Mouse (Mus musculus) 3T3-L1 (cell line): ENCODE measurements around the gene Glycam1.
"Not testable (repeated sequence)": the region's sequence is repeated elsewhere in the genome, so short reads cannot be mapped to it uniquely, and the experiment has no call there.

Source experiments
- DNase-seq: peaks from one replicate; pipeline ENCODE4 v3.0.0-alpha.2; 2015; ENCODE audit warnings: low read depth, low spot score

The Glycam1 gene

GRCm38 (mm10) chr15:103564981-103565380 is at the start of gene Glycam1:
Gene Glycam1, minus strand, starts transcription at chr15:103565081.
- DNase-seq: no peak

- no peak for DNase-seq
Observed at GRCm38 (mm10) chr15:103604481-103604880, 39.6 kb upstream of the Glycam1 start.

DNA sequence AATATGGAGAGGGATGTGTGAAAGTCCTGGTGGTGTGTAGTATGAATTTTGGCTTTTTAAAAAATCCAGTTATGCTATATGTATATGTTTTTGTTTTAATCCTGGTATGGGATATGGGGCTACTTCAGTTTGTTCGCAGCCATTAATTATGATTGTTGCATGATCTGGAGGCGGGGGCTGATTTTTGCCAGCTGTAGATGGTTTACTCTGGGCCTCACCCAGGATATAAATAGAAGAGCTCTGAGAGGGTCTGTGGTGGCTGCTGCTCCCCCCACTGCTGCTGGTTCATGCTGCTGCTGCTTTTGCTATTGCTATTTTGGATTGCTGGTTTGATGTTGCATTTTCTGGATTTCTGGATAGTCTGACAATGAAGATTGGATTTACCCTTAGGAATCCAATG is 25.9 kb upstream of the Glycam1 start:
- no peak for DNase-seq

- not testable (repeated sequence) for DNase-seq
Observed at GRCm38 (mm10) chr15:103587752-103588151, 22.9 kb upstream of the Glycam1 start.

- DNase-seq: no peak
Observed at GRCm38 (mm10) chr15:103585876-103586275, 21.0 kb upstream of the Glycam1 start.

GRCm38 (mm10) chr15:103552096-103552690 is 12.7 kb downstream of the Glycam1 start:
- DNase-seq: peak; percentile 88

DNA sequence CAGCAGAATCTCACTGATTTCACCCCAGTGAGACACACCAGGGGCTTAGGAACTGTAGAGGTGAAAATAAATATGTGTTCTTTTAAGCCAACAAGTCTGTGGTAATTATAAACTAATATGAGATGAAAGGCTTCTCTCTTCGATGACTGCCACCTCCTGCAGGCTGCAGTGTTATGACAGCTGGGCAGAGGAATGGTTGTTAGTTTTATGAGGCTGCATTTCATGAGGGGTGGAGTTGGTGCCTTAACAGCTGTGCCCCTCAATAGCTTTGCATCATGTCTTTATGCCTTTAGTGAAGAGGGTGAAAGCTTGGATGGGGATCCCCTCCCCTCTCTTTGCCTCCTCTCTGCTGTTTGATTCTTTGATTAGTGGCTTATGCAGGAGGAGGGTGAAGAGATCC is 13.8 kb downstream of the Glycam1 start:
- no peak for DNase-seq

GRCm38 (mm10) chr15:103549475-103549874 is 15.4 kb downstream of the Glycam1 start:
- DNase-seq: no peak

- DNase-seq: peak; percentile 12
Observed at GRCm38 (mm10) chr15:103547983-103548382, 16.9 kb downstream of the Glycam1 start.

DNA sequence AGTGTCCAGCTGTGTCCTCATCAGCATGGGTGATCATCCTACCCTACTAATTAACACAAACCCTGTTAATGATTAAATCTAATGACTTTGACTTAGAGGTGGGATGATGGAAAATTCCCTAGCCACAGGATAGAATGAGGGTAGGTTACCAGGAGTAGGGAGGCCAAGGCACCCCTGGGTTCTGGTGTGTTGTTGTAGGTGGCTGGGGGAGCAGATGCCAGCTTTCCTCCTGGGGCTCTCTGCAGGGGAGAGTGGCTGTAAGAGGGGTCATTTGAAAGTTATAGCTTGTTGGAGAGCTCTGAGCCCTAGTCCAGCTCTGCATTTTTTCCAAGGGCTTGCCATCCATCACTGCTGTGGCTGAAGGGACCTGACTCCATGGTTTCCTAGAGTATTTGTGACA is 22.4 kb downstream of the Glycam1 start:
- no peak for DNase-seq

GRCm38 (mm10) chr15:103540646-103541045 is 24.2 kb downstream of the Glycam1 start:
- DNase-seq: no peak

GRCm38 (mm10) chr15:103539259-103539658 is 25.6 kb downstream of the Glycam1 start:
- DNase-seq: no peak

- DNase-seq: no peak
Observed at GRCm38 (mm10) chr15:103537822-103538213, 27.1 kb downstream of the Glycam1 start, which contains the start of gene Ppp1r1a. Gene Ppp1r1a, minus strand, starts transcription at chr15:103538003.

GRCm38 (mm10) chr15:103537011-103537821 is 27.7 kb downstream of the Glycam1 start:
- DNase-seq: no peak

DNA sequence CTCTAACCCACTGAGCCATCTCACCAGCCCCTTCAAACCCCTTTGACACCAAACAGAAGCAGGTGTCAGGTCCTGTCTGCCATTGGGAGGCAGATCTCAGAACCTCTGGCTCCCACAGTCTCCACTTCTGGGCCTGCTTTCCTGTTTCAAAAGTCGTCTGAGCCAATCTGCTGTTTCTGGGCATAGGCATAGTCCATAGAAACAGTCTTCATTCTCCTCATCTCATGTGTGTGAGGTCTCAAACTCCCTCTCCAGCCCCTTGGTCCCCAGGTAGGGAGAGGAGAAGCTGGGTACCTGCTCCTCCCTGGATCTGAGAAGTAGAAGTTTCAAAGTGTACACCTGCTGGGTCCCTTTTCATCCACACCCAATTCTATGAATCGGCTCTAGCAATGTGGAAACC is 28.4 kb downstream of the Glycam1 start:
- DNase-seq: no peak

DNA sequence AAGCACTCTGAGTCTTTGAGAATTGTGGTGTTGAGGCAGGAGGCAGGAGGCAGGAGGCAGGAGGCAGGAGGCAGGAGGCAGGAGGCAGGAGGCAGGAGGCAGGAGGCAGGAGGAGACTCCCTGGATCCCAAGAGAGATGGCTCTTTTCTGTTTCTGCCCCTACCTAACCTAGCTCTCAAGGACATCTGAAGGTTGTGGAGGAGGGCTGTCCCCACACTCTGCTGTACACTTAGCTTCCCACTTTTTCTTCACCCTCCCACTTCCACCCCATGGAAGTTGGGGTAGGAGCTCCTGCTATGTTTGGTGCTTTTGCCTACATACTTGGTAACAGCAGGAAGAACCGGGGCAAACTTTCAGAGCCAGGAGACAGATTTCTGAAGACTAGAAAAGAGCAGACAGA is 29.1 kb downstream of the Glycam1 start:
- DNase-seq: no peak

DNA sequence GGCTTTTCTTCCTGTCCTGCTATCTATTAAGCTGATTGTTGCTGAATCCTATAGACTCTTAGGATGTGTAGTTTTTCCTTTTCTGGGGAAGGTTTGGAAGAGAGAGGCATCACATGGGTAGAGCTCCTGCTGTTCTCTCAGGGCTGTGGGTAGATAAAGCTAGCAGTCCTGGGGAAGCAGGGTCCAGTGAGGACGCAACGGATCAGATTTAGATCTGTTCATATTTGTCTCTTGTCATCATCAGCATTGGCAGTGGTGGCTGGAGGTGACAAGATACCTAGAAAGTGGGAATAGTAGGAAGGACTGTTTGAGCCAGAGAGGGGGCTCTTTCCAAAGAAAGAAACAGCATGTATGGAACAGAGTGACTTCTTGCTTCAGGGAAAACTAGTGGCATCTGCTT is 29.9 kb downstream of the Glycam1 start:
- DNase-seq: no peak

DNA sequence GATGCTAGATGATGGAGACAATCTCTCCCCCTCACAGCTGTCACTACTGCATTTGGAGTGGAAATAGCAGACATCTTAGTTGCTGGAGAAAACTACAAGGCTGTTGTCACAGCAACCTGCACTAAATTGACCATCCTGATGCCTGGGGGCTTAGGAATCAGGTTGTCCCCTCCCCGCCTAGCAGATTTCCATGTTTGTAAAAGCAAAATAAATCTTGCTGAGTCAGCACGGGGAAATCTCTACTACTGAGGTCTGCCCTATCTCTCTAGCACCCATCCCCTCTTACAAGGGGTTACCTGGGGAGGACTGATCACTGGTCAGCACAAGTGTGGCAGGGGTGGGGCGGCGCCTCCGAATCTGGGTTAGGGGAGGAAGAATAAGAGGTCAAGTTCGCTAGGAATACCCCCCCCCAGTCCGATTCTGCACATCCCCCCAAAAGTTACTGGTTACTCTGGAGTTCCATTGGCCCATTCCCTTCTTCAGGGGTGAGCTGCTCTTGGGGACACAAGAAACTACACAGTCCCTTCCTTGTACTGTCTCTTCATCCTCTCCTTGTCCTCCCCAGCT is 30.7 kb downstream of the Glycam1 start:
- DNase-seq: no peak

DNA sequence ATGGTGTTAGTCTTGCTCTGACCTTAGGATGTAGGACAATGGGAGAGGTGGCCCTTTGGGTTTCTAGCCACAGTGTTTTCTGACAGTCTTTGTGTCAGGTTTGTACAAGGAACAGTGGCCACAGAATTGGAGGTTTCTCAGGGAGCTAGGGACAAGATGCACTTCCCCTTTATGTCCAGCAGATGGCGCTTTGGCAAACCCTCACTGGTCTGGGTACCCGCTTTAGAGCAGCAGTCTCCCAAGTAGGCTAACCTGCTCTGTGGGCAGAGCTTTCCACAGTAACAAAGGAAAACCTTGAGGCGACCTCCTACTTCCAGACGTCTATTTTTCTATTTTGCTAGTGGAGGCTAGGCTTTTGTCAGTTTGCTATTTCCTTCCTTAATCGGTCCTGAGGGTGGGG is 34.5 kb downstream of the Glycam1 start:
- peak; percentile 82 for DNase-seq

DNA sequence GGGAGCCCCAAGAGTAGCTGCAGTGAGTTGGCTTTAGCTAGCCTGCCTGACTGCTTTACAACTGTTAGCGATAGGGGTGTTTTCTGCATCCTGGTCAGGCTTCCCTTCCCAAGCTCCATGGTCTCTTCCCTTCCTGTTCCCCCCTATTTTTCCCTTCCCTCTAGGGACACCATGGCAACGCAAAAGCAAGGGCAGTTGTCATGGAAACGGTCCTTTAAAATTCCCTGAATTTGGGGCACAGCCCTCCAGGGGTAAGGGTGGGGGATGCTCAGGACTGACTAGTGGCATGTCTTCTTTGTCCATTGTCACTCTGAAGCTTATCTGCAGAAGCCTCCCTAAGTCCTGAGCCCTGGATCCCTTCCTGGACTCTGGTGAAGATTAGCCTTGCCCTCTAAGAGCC is 41.7 kb downstream of the Glycam1 start:
- no peak for DNase-seq

DNA sequence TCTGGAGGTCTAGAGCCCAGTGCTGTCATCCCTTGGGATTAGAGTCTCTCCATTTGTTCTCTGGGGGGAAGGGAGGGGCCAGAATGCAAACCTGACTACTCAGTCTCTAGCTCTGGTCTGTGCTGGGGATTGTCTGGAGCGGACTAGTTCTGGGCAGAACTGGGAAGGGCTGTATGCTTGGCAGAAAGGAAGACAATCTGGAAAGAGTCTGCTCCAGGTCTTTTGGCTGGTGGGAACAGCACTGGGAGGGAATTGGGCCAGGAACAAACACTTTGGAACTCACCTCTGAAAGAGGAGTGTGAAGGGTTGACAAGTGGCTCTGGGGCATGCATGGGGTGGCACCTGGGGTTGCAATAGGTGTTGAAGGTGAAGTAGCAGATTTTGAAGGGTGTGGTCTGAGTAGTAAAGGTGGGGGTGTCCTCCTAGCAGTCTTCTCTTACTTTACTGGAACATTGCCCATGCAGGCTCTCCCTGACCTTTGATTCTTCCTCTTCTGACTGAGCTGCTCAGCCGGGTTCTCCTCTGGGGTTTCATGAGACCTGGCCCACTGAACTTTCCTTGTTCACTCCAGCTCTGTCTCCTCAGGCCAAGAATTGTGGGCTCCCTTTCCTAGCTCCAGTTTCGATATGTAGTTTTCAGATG is 42.3 kb downstream of the Glycam1 start:
- DNase-seq: no peak
